Mouse (Mus musculus) lung, adult 2 months (tissue): ENCODE data around the gene Aff4.

Source experiments
- CTCF ChIP-seq: fragments of 200-500 bp; IDR thresholded peaks from 2 replicates; pipeline ENCODE4 v1.5.1; 2011; ENCODE audit warnings: mild to moderate bottlenecking, low read length, control low read depth; ENCODE audit not compliant: insufficient read depth
- POLR2A ChIP-seq: fragments of 200-500 bp; IDR thresholded peaks from 2 replicates; pipeline ENCODE4 v1.6.1; 2011; ENCODE audit warnings: low read depth, mild to moderate bottlenecking, control low read depth, low read length, borderline replicate concordance; ENCODE audit errors: extremely low read depth

DNA sequence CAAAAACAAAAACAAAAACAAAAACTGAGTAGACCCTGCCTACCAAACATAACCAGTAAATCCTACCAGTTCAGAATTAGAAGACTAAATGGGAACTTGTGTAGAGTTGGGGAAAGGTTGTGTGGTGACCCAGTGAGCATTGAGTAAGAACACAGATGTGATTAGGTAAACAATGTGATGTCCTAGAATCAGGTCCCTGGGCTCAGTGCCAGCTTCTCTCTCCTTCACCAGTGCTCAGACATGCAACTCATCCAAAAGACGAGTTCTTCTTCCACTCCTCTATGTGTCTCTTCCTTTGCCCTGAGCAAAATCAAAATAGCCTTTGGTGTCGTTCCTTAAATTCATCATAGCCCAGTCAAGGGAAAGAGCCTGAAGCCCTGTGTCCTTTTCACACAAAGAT lies 74.2 kb downstream of the Aff4 start:
- no peak for TF ChIP-seq CTCF
- no peak for TF ChIP-seq POLR2A
